Mouse (Mus musculus) E14TG2a.4 (cell line): Measurements from ENCODE around the gene Shc1.

Experiments used
- CTCF ChIP-seq: conservative IDR thresholded peaks from 2 replicates; pipeline ENCODE4 v1.5.1; 2014; ENCODE audit warnings: low read length
- NANOG ChIP-seq: IDR thresholded peaks from 2 replicates; pipeline ENCODE4 v1.6.1; 2014; ENCODE audit warnings: borderline replicate concordance, low read length, mixed read lengths

DNA sequence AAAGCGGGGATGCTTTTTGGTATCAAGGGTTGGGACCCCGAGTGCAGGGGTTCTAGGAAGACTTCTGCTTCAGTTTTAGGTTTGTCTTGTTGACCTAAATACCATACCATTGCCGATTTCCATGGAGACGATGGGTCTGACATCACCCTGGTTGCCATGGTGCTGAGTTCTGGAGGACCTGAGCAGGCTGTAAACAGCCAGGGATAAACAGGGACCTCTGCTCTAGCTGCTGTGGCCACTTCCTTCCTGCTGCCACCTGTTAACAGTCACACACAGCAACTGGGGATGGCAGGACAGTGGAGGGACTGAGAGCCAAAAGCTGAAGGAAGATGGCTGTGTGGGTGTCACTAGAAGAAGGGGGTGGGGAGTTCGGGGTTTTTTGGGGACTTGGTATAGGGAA is 19.0 kb downstream of the Shc1 start:
- no peak for TF ChIP-seq CTCF
- TF ChIP-seq NANOG = no peak
